Mouse (Mus musculus) E14TG2a.4 (cell line): ENCODE data around the gene Myo16.

ENCODE experiments used
- CTCF ChIP-seq: conservative IDR thresholded peaks from 2 replicates; pipeline ENCODE4 v1.5.1; 2014; ENCODE audit warnings: low read length
- NANOG ChIP-seq: IDR thresholded peaks from 2 replicates; pipeline ENCODE4 v1.6.1; 2014; ENCODE audit warnings: borderline replicate concordance, low read length, mixed read lengths
- POU5F1 ChIP-seq: IDR thresholded peaks from 2 replicates; pipeline ENCODE4 v1.6.1; 2014; ENCODE audit warnings: low read length, borderline replicate concordance

- no peak for TF ChIP-seq CTCF
- TF ChIP-seq NANOG: no peak
- TF ChIP-seq POU5F1: no peak
These were observed 490.8 kb downstream of the Myo16 start for GRCm38 (mm10) chr8:10644481-10644880.
